Mouse (Mus musculus) heart, embryonic 15.5 days (tissue): ENCODE data around the gene Tmem184b. TPM values are rescaled to one million over a fixed set of nuclear protein-coding genes. Genes with fewer than 3 reads are reported as not detected.

Experiments used
- ATAC-seq: fragments of 200-750 bp; cut with Nextera tagmentation; replicated peaks from 2 replicates; pipeline ENCODE4 v1.8.0; 2017; ENCODE audit warnings: low read depth, moderate TSS enrichment; ENCODE audit not compliant: insufficient number of reproducible peaks, insufficient read depth, low FRiP score
- H3K27ac ChIP-seq: fragments of 300-500 bp; sonication (generic); 2 replicates; pipeline ENCODE4 v1.5.1; 2015; ENCODE audit warnings: mild to moderate bottlenecking, inconsistent platforms
- H3K27me3 ChIP-seq: fragments of 300-500 bp; sonication (generic); 2 replicates; pipeline ENCODE4 v1.6.1; 2015; ENCODE audit warnings: inconsistent platforms
- H3K36me3 ChIP-seq: fragments of 300-500 bp; sonication (generic); 2 replicates; pipeline ENCODE4 v1.6.1; 2015; ENCODE audit warnings: mild to moderate bottlenecking, inconsistent platforms
- H3K4me1 ChIP-seq: fragments of 300-500 bp; sonication (generic); replicated peaks from 2 replicates; pipeline ENCODE4 v1.6.1; 2015; ENCODE audit warnings: inconsistent platforms
- H3K4me2 ChIP-seq: fragments of 300-500 bp; sonication (generic); 2 replicates; pipeline ENCODE4 v1.6.1; 2015; ENCODE audit warnings: inconsistent platforms, mild to moderate bottlenecking, moderate library complexity
- H3K4me3 ChIP-seq: fragments of 300-500 bp; sonication (generic); 2 replicates; pipeline ENCODE4 v1.5.1; 2015; ENCODE audit warnings: mild to moderate bottlenecking, inconsistent platforms
- H3K9ac ChIP-seq: fragments of 300-500 bp; sonication (generic); 2 replicates; pipeline ENCODE4 v1.6.1; 2015; ENCODE audit warnings: mild to moderate bottlenecking, inconsistent platforms
- H3K9me3 ChIP-seq: fragments of 300-500 bp; sonication (generic); replicated peaks from 2 replicates; pipeline ENCODE4 v1.6.1; 2016; ENCODE audit warnings: inconsistent platforms
- WGBS: fragments of 180-500 bp; shearing (Covaris S2); methylation state at CpG from one replicate; pipeline ENCODE4 v1.1.7; 2015; ENCODE audit warnings: mixed read lengths; 5-methylcytosine and 5-hydroxymethylcytosine counted together
- polyA plus RNA-seq: library from polyadenylated mRNA; unstranded; fragments of >200 nt; fragmentation: Nextera tagmentation; extraction: Ambion mirVana; gene quantifications from 2 replicates; pipeline ENCODE4 v1.2.1, GENCODE M21; 2015

Gene Tmem184b
- polyA plus RNA-seq, 1 experiment from 2014 or later = 58.3 TPM

GRCm38 (mm10) chr15:79380468-79381444 is 22.6 kb downstream of the Tmem184b start:
- Histone ChIP-seq H3K27me3 (no peaks in the 10 kb centered on the region), H3K4me2 (peak overlapping the region; percentile 53), H3K4me3 (peak overlapping the region; percentile 17), H3K36me3 (peaks cover 21% of the 10 kb centered on the region), H3K4me1 (peaks cover 52% of the 10 kb centered on the region), H3K9me3 (no peaks in the 10 kb centered on the region), H3K27ac (peak overlapping the region; percentile 90), H3K9ac (peak overlapping the region; percentile 25; the same call in 1 of the 2 replicates)
- ATAC-seq = peak; percentile 15; the same call in 1 of the 2 replicates
- 31% methylated on average over 23 of the region's 23 CpGs for WGBS

GRCm38 (mm10) chr15:79379658-79380057 is 23.7 kb downstream of the Tmem184b start:
- ATAC-seq = no peak
- Histone ChIP-seq H3K4me2 (no peak overlapping the region), H3K36me3 (peaks cover 27% of the 10 kb centered on the region), H3K9me3 (no peaks in the 10 kb centered on the region), H3K27me3 (no peaks in the 10 kb centered on the region), H3K27ac (peak overlapping the region; percentile 90; the same call in 1 of the 2 replicates), H3K4me1 (peaks cover 52% of the 10 kb centered on the region), H3K4me3 (no peak overlapping the region), H3K9ac (no peak overlapping the region)
- 77% methylated on average over 7 of the region's 7 CpGs for WGBS

GRCm38 (mm10) chr15:79378608-79379007 is 24.8 kb downstream of the Tmem184b start:
- Histone ChIP-seq H3K4me3 (no peak overlapping the region), H3K36me3 (peaks cover 37% of the 10 kb centered on the region), H3K4me1 (peaks cover 52% of the 10 kb centered on the region), H3K27ac (no peak overlapping the region), H3K9me3 (no peaks in the 10 kb centered on the region), H3K9ac (no peak overlapping the region), H3K27me3 (no peaks in the 10 kb centered on the region), H3K4me2 (no peak overlapping the region)
- WGBS = 95% methylated on average over 10 of the region's 10 CpGs
- no peak for ATAC-seq

GRCm38 (mm10) chr15:79377681-79378080 is 25.7 kb downstream of the Tmem184b start:
- H3K27me3 ChIP-seq = no peaks in the 10 kb centered on the region
- WGBS = 60% methylated on average over 6 of the region's 6 CpGs
- no peak overlapping the region for H3K4me2 ChIP-seq
- peaks cover 49% of the 10 kb centered on the region for H3K4me1 ChIP-seq
- no peak overlapping the region for H3K4me3 ChIP-seq
- H3K27ac ChIP-seq = peak overlapping the region; percentile 50; the same call in 1 of the 2 replicates
- ATAC-seq = peak; percentile 54; the same call in 1 of the 2 replicates
- H3K9ac ChIP-seq = no peak overlapping the region
- H3K36me3 ChIP-seq = peaks cover 46% of the 10 kb centered on the region
- no peaks in the 10 kb centered on the region for H3K9me3 ChIP-seq

- no peak for ATAC-seq
- no peaks in the 10 kb centered on the region for H3K27me3 ChIP-seq
- no peak overlapping the region for H3K4me2 ChIP-seq
- no peaks in the 10 kb centered on the region for H3K9me3 ChIP-seq
- H3K4me1 ChIP-seq = peaks cover 29% of the 10 kb centered on the region
- H3K9ac ChIP-seq = no peak overlapping the region
- H3K27ac ChIP-seq = no peak overlapping the region
- WGBS = 60% methylated on average over 3 of the region's 3 CpGs
- no peak overlapping the region for H3K4me3 ChIP-seq
- peaks cover 48% of the 10 kb centered on the region for H3K36me3 ChIP-seq
Measured at GRCm38 (mm10) chr15:79374760-79375159, 28.6 kb downstream of the Tmem184b start.

GRCm38 (mm10) chr15:79370281-79370843 is 33.0 kb downstream of the Tmem184b start:
- H3K4me2 ChIP-seq = no peak overlapping the region
- no peak overlapping the region for H3K4me3 ChIP-seq
- no peak overlapping the region; the same call in 1 of the 2 replicates for H3K9ac ChIP-seq
- peaks cover 27% of the 10 kb centered on the region for H3K4me1 ChIP-seq
- no peak for ATAC-seq
- no peak overlapping the region for H3K27ac ChIP-seq
- H3K27me3 ChIP-seq = no peaks in the 10 kb centered on the region
- WGBS = 72% methylated on average over 7 of the region's 7 CpGs
- peaks cover 54% of the 10 kb centered on the region for H3K36me3 ChIP-seq
- H3K9me3 ChIP-seq = no peaks in the 10 kb centered on the region

- Histone ChIP-seq H3K9ac (no peak overlapping the region; the same call in 1 of the 2 replicates), H3K9me3 (no peaks in the 10 kb centered on the region), H3K4me1 (peaks cover 27% of the 10 kb centered on the region), H3K36me3 (peaks cover 59% of the 10 kb centered on the region), H3K27me3 (no peaks in the 10 kb centered on the region), H3K4me3 (no peak overlapping the region), H3K4me2 (no peak overlapping the region), H3K27ac (peak overlapping the region; percentile 80; the same call in 1 of the 2 replicates)
- no peak for ATAC-seq
- 71% methylated on average over 15 of the region's 15 CpGs for WGBS
Measured at GRCm38 (mm10) chr15:79369452-79370280, 33.7 kb downstream of the Tmem184b start.

- Histone ChIP-seq H3K4me3 (no peak overlapping the region), H3K36me3 (peaks cover 59% of the 10 kb centered on the region), H3K27me3 (no peaks in the 10 kb centered on the region), H3K4me1 (peaks cover 27% of the 10 kb centered on the region), H3K27ac (peak overlapping the region; percentile 80), H3K9ac (no peak overlapping the region), H3K9me3 (no peaks in the 10 kb centered on the region), H3K4me2 (no peak overlapping the region)
- no peak for ATAC-seq
- WGBS = 67% methylated on average over 8 of the region's 8 CpGs
Measured at GRCm38 (mm10) chr15:79368861-79369440, 34.4 kb downstream of the Tmem184b start.

GRCm38 (mm10) chr15:79368313-79368811 is 35.0 kb downstream of the Tmem184b start:
- no peaks in the 10 kb centered on the region for H3K9me3 ChIP-seq
- no peaks in the 10 kb centered on the region for H3K27me3 ChIP-seq
- no peak overlapping the region for H3K4me2 ChIP-seq
- H3K27ac ChIP-seq = peak overlapping the region; percentile 80
- 40% methylated on average over 14 of the region's 14 CpGs for WGBS
- H3K4me1 ChIP-seq = peaks cover 29% of the 10 kb centered on the region
- peaks cover 58% of the 10 kb centered on the region for H3K36me3 ChIP-seq
- no peak overlapping the region for H3K4me3 ChIP-seq
- ATAC-seq = peak; percentile 56
- no peak overlapping the region for H3K9ac ChIP-seq

- Histone ChIP-seq H3K9ac (no peak overlapping the region), H3K9me3 (no peaks in the 10 kb centered on the region), H3K27me3 (no peaks in the 10 kb centered on the region), H3K27ac (no peak overlapping the region), H3K4me2 (no peak overlapping the region), H3K4me3 (no peak overlapping the region), H3K36me3 (peaks cover 69% of the 10 kb centered on the region), H3K4me1 (peaks cover 38% of the 10 kb centered on the region)
- no peak for ATAC-seq
- WGBS = 85% methylated on average over 5 of the region's 5 CpGs
Measured at GRCm38 (mm10) chr15:79366402-79366801, 37.0 kb downstream of the Tmem184b start.
